Mouse (Mus musculus): ENCODE data around the gene Sox5.

Gene Sox5

GRCm38 (mm10) chr6:144332027-144332426 lies 449.8 kb downstream of the Sox5 start:
- no peak for DNase-seq (ENCODE audit: low spot score in 2 of 2)

GRCm38 (mm10) chr6:144329311-144329930 lies 452.4 kb downstream of the Sox5 start:
- no peak for DNase-seq (ENCODE audit: low spot score in 2 of 2)

GRCm38 (mm10) chr6:144328779-144329178 lies 453.0 kb downstream of the Sox5 start:
- DNase-seq (ENCODE audit: low spot score in 2 of 2), result no peak

- no peak for DNase-seq (ENCODE audit: low spot score in 2 of 2)
Measured at GRCm38 (mm10) chr6:144326817-144327216, 455.0 kb downstream of the Sox5 start.

GRCm38 (mm10) chr6:144323372-144323771 lies 458.4 kb downstream of the Sox5 start:
- no peak for DNase-seq (ENCODE audit: low spot score in 2 of 2)

GRCm38 (mm10) chr6:144322297-144323047 lies 459.3 kb downstream of the Sox5 start:
- no peak for DNase-seq (ENCODE audit: low spot score in 2 of 2)

GRCm38 (mm10) chr6:144320327-144320726 lies 461.4 kb downstream of the Sox5 start:
- no peak for DNase-seq (ENCODE audit: low spot score in 2 of 2)

- no peak for DNase-seq (ENCODE audit: low spot score in 2 of 2)
Measured at GRCm38 (mm10) chr6:144319717-144320116, 462.1 kb downstream of the Sox5 start.

GRCm38 (mm10) chr6:144312781-144313754 lies 468.7 kb downstream of the Sox5 start:
- no peak for DNase-seq (ENCODE audit: low spot score in 2 of 2)

- no peak for DNase-seq (ENCODE audit: low spot score in 2 of 2)
Measured at GRCm38 (mm10) chr6:144312282-144312780, 469.4 kb downstream of the Sox5 start.

- DNase-seq (ENCODE audit: low spot score in 2 of 2), result no peak
Measured at GRCm38 (mm10) chr6:144311754-144312153, 470.0 kb downstream of the Sox5 start.

- no peak for DNase-seq (ENCODE audit: low spot score in 2 of 2)
Measured at GRCm38 (mm10) chr6:144309171-144309570, 472.6 kb downstream of the Sox5 start.

- DNase-seq (ENCODE audit: low spot score in 2 of 2), result no peak
Measured at GRCm38 (mm10) chr6:144307551-144308149, 474.1 kb downstream of the Sox5 start.

GRCm38 (mm10) chr6:144302823-144303222 lies 479.0 kb downstream of the Sox5 start:
- DNase-seq (ENCODE audit: low spot score in 2 of 2), result no peak

- DNase-seq (ENCODE audit: low spot score in 2 of 2), result no peak
Measured at GRCm38 (mm10) chr6:144301082-144301481, 480.7 kb downstream of the Sox5 start.

GRCm38 (mm10) chr6:144299503-144299858 lies 482.3 kb downstream of the Sox5 start:
- no peak for DNase-seq (ENCODE audit: low spot score in 2 of 2)

- DNase-seq (ENCODE audit: low spot score in 2 of 2), result no peak
Measured at GRCm38 (mm10) chr6:144298641-144299502, 482.9 kb downstream of the Sox5 start.

- DNase-seq (ENCODE audit: low spot score in 2 of 2), result no peak
Measured at GRCm38 (mm10) chr6:144297846-144298245, 483.9 kb downstream of the Sox5 start.

GRCm38 (mm10) chr6:144297131-144297530 lies 484.6 kb downstream of the Sox5 start:
- no peak for DNase-seq (ENCODE audit: low spot score in 2 of 2)

- no peak for DNase-seq (ENCODE audit: low spot score in 2 of 2)
Measured at GRCm38 (mm10) chr6:144291526-144291925, 490.3 kb downstream of the Sox5 start.

- DNase-seq (ENCODE audit: low spot score in 2 of 2), result no peak
Measured at GRCm38 (mm10) chr6:144286122-144286521, 495.7 kb downstream of the Sox5 start.
